Comparison of ENCODE assay signal across 27 mouse cellular contexts in genomic region chr10:59889339-59889738, GRCm38 (mm10). TPM values are rescaled to one million over a fixed set of nuclear protein-coding genes. Genes with fewer than 3 reads are reported as not detected.
DNase-seq lines count a peak whose midpoint lies in the region; ATAC-seq and TF ChIP-seq lines count a peak whose summit lies in the region.
"Had no signal": no experiment of that assay in that cellular context is flagged by ENCODE, and none has a peak within 500 bp of the region (broad histone marks: within the 10 kb centered on the region; RNA-seq: fewer than 3 reads in every experiment).

No protein-coding gene starts in this region.

- ATAC-seq in lung, embryonic 14.5 days (ENCODE audit: insufficient read depth), result no peak
- ATAC-seq in granulocyte monocyte progenitor cell, adult 5-6 weeks (replicated peaks; ENCODE audit: poor library complexity, severe bottlenecking), result peak; percentile 35
- ATAC-seq: intestine, postnatal 0 days; Patski had no signal

- no peak overlapping the region for H3K9ac ChIP-seq in lung, embryonic 14.5 days
- H3K9ac ChIP-seq: embryonic facial prominence, embryonic 12.5 days; forebrain, embryonic 12.5 days; stomach, embryonic 15.5 days had no signal

- no peaks in the 10 kb centered on the region for H3K27me3 ChIP-seq in heart, embryonic 10.5 days (ENCODE audit: insufficient read depth, poor library complexity, severe bottlenecking)
- no peaks in the 10 kb centered on the region for H3K27me3 ChIP-seq in lung, embryonic 14.5 days (ENCODE audit: insufficient read depth, low read length)
- H3K27me3 ChIP-seq: embryonic facial prominence, embryonic 12.5 days; forebrain, embryonic 12.5 days; Patski; stomach, embryonic 15.5 days had no signal

- 86% methylated on average over 7 of the region's 7 CpGs for WGBS in heart, embryonic 10.5 days
- 73% methylated on average over 7 of the region's 7 CpGs for WGBS in lung, embryonic 14.5 days

- H3K27ac ChIP-seq in heart, embryonic 10.5 days, result no peak overlapping the region
- H3K27ac ChIP-seq in lung, embryonic 14.5 days (ENCODE audit: low read depth), result 0 out of 2 replicates have a peak overlapping the region, but pooled peaks have one; percentile 4
- H3K27ac ChIP-seq: embryonic facial prominence, embryonic 12.5 days; forebrain, embryonic 12.5 days; stomach, embryonic 15.5 days had no signal

- no peaks in the 10 kb centered on the region for H3K9me3 ChIP-seq in heart, embryonic 10.5 days
- H3K9me3 ChIP-seq in lung, embryonic 14.5 days (ENCODE audit: low read depth, low read length), result no peaks in the 10 kb centered on the region
- H3K9me3 ChIP-seq: embryonic facial prominence, embryonic 12.5 days; forebrain, embryonic 12.5 days; G1E; hindbrain, embryonic 10.5 days; stomach, embryonic 15.5 days had no signal

- no peak overlapping the region for H3K4me3 ChIP-seq in heart, embryonic 10.5 days
- no peak overlapping the region for H3K4me3 ChIP-seq in lung, embryonic 14.5 days (ENCODE audit: low read depth, low read length)
- H3K4me3 ChIP-seq: embryonic facial prominence, embryonic 12.5 days; forebrain, embryonic 12.5 days; hindbrain, embryonic 10.5 days; stomach, embryonic 15.5 days had no signal

- DNase-seq in heart, adult 11 months, result peak; percentile 86
- DNase-seq in heart, embryonic 10.5 days (ENCODE audit: low spot score), result no peak
- DNase-seq in lung, embryonic 14.5 days, result no peak
- no peak for DNase-seq in lung, adult 18-20 months
- DNase-seq in A20 (ENCODE audit: low read depth, low spot score) (peak; percentile 55), adipocyte (ENCODE audit: low spot score) (no peak)
- DNase-seq in cerebellum, adult 9-11 months, result no peak
- DNase-seq: adrenal gland, adult 2 months; cerebellum, adult 11-12 months; cerebellum, postnatal 14 days; gastrocnemius, postnatal 36 days; kidney, postnatal 36 days; layer of hippocampus, adult 9-11 months; retina, postnatal 1 day; right cerebral cortex, postnatal 25 days; spleen, adult 18-20 months; thymus, postnatal 36 days had no signal

- H3K4me1 ChIP-seq in heart, embryonic 10.5 days, result peaks cover 17% of the 10 kb centered on the region
- H3K4me1 ChIP-seq in lung, embryonic 14.5 days (ENCODE audit: insufficient read depth), result no peaks in the 10 kb centered on the region
- H3K4me1 ChIP-seq: embryonic facial prominence, embryonic 12.5 days had no signal

- no peak overlapping the region for H3K4me2 ChIP-seq in lung, embryonic 14.5 days
- H3K4me2 ChIP-seq: embryonic facial prominence, embryonic 12.5 days; forebrain, embryonic 12.5 days; heart, embryonic 11.5 days; midbrain, embryonic 11.5 days; stomach, embryonic 15.5 days had no signal

- H3K36me3 ChIP-seq in heart, embryonic 10.5 days, result peaks cover 49% of the 10 kb centered on the region
- H3K36me3 ChIP-seq in lung, embryonic 14.5 days (ENCODE audit: insufficient read depth), result peaks cover 43% of the 10 kb centered on the region

- TF ChIP-seq CTCF in lung, embryonic 14.5 days (IDR thresholded peaks at IDR 0.05; ENCODE audit: low read depth), result no peak

RNA-seq across cellular contexts. Expression of gene Dnajb12, which starts 10.0 kb away (rescaled TPM):
- 28.8 and 32.0 TPM in 2 replicates for polyA plus RNA-seq in heart, embryonic 10.5 days (2016; fragmentation: Nextera tagmentation; extraction: Ambion mirVana)
- 26.7 and 28.1 TPM in 2 replicates for polyA plus RNA-seq in lung, embryonic 14.5 days (2014; fragmentation: Nextera tagmentation; extraction: Ambion mirVana)
- 18.8 and 26.9 TPM in 2 replicates for total RNA-seq in granulocyte monocyte progenitor cell, adult 5-6 weeks (2014; fragmentation: Nextera tagmentation)
- 14.3 and 25.0 TPM in 2 replicates for total RNA-seq in granulocyte monocyte progenitor cell, adult 5-6 weeks (2017)

Comparison
In these comparisons a context has a peak if more than half of its experiments do, and no peak if none do; other contexts are left out.
1. DNase-seq: peak in heart, adult 11 months (single experiment) and A20 (single experiment); none in heart, embryonic 10.5 days (single experiment), lung, embryonic 14.5 days (single experiment), lung, adult 18-20 months (0 of 2), adipocyte (single experiment) and cerebellum, adult 9-11 months (single experiment).